Mouse (Mus musculus): ENCODE measurements around the gene Klk1.
A peak's percentile ranks its signal among the peaks of the same experiment; 100 is the strongest.
"Not testable (repeated sequence)": the region's sequence is repeated elsewhere in the genome, so short reads cannot be mapped to it uniquely, and the experiment has no call there.

Gene Klk1

DNA sequence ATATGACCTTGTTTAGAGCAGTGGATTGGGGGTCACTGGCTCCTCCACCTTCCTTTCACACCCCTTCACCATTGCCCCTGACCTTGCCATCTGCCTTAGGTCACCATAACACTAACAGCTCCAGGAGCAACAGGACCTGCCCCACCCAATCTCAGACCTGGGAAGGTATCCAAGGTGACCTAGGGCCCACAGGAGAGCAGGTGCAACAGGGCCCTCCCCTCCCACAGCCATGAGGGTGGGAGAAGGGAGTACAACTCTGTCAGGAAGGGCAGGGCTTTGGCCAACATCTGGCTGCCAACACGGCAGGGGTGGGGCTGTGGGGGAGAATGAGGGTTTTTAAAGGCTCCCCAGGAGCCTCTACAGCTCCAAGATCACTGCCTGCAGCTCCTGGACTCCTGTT lies at the start of gene Klk1:
Gene Klk1, plus strand, starts transcription at position 285 of the 400 bp plus-strand sequence.
- peak; percentile 46 for DNase-seq

DNA sequence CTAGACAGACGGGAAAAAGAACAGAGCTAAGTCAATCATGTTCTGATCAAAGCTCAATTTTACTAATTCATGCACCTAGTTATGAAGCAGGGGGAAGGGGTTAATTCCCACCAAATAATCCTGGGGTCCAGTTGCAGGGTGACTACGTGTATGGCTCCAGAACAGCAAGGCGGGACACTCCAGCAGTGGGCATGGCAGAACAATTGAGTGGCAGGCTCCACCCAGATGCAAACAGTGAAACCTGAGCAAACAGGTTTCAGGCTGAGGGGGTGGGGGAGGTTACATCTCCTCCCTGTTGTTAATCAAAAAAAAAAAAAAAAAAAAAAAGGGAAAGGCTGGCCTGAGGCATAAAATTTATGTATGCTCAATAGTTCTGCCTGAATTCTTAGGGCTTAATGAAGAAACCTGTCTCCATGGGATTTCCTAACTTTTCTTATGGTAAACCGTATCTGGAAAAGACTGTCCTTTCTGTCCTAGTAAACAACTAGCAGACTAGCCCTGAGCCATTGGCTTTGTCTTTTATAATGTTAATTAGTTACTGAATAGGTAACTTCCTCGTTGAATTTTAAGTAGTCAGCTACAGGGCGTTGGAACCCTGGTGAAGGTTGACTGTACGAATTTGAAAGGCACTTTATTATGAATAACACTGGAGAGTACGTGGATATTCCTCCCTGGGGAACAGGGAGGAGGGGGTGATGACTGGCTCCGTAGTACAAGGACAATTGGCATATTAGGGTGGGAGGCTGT lies 45.7 kb upstream of the Klk1 start:
- DNase-seq, result peak; percentile 38

DNA sequence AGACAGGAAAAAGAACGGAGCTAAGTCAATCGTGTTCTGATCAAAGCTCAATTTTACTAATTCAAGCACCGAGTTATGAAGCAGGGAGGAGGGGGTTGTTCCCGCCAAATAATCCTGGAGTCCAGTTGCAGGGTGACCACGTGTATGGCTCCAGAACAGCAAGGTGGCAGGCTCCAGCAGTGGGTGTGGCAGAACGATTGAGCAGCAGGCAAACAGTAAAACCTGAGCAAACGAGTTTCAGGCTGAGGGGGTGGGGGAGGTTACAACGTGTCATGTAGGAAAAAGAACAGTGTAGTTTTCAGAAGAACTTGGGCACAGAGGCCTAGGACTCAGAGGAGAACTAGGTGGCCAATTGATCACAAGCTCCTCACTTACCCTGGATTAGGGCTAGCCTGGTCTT lies 38.6 kb upstream of the Klk1 start:
- DNase-seq, result peak; percentile 14

DNA sequence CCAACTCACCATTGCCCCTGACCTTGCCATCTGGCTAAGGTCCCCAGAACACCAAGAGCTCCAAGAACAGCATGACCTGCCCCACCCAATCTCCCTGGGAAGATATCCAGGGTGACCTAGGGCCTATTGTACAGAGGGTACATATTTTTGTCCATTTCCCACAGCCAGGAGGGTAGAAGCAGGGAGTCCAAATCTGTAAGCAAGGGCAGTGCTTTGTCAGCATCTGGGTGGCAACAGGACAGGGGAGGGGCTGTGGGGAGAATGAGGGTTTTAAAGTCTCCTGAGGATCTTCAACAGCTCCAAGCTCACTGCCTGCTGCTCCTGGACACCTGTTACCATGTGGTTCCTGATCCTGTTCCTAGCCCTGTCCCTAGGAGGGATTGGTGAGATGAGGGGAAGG lies 37.2 kb upstream of the Klk1 start, which contains the start of gene Klk1b24:
Gene Klk1b24, plus strand, starts transcription at position 301 of the 400 bp plus-strand sequence.
- DNase-seq, result not testable (repeated sequence)

DNA sequence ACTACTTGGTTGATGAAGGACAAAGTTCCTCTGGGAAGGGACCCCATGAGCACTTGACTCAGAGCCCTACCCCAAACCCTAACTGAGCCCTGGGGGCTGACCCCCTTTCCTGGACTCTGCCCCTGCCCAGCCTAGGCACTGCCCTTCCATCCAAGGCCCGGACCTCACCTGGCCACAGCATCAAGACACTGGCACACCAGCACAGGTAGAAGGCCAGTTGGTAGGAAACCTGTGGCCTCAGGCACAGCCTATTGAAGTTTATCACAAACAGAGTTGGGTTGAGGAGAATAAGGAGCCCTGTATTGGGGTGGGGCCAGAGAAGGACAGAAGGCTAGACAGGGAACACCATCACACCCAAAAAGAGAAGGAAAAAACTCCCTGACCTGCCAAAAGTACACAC lies 31.7 kb upstream of the Klk1 start:
- DNase-seq, result not testable (repeated sequence)

DNA sequence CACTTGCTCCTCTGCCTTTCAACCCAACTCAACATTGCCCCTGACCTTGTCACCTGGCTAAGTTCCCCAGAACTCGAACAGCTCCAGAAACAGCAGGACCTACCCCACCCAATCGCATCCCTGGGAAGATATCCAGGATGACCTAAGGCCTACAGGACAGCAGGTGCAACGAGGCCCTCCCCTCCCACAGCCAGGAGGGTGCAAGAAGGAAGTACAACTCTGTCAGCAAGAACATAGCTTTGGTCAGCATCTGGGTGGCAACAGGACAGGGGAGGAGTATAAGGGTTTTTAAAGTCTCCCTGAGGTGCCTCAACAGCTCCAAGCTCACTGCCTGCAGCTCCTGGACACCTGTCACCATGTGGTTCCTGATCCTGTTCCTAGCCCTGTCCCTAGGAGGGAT lies 27.3 kb upstream of the Klk1 start, which contains the start of gene Klk1b3:
Gene Klk1b3, plus strand, starts transcription at position 301 of the 400 bp plus-strand sequence.
- DNase-seq, result no peak

DNA sequence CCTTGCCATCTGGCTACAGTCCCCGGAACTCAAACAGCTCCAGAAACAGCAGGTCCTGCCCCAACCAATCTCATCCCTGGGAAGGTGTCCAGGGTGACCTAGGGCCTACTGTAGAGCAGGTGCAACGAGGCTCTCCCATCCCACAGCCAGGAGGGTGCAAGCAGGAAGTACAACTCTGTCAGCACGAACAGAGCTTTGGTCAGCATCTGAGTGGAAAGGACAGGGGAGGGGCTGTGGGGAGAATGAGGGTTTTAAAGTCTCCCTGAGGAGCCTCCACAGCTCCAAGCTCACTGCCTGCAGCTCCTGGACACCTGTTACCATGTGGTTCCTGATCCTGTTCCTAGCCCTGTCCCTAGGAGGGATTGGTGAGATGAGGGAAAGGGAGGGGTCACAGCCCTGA lies 18.0 kb upstream of the Klk1 start, which contains the start of gene Klk1b4:
Gene Klk1b4, plus strand, starts transcription at position 301 of the 400 bp plus-strand sequence.
- not testable (repeated sequence) for DNase-seq

DNA sequence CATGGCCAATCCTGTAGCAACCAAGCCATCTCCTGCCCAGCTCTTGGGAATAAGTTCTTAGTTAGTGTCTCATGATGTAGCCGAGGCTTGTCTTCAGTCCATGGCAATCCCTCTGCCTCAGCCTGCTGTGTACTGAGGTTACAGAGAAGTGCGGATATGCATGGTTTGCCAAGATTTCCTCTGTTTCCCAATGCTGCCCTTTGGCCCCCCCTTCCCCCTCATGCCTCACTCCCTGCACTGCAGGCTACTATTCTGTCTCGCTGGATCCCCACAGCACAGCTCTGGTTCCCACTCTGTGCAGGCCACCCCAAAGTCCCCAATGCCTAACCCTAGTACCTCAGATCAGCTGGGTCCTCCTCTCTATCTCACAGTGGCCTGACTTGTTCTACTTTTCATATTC lies 16.9 kb upstream of the Klk1 start:
- DNase-seq, result no peak

DNA sequence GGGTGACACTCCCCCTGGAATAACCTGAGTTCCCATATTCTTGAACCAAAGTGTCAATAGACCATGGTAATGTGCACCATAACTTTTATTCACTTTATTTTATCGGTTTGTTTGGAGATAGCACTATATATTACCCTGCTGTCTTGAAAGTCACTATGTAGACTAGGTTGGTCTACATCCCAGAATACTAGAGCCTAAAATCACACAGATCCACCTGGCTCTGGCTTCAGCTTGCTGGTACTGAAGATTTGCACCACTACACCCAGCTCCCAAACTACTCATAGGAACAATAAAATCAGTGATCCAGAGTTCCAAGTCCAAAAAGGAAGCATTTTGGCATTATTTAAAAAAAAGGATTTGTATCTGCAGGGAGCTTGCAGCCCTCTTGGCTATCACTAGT lies 9.5 kb upstream of the Klk1 start, which contains the start of gene Klk1b5:
Gene Klk1b5, plus strand, starts transcription at position 301 of the 400 bp plus-strand sequence.
- DNase-seq, result no peak

DNA sequence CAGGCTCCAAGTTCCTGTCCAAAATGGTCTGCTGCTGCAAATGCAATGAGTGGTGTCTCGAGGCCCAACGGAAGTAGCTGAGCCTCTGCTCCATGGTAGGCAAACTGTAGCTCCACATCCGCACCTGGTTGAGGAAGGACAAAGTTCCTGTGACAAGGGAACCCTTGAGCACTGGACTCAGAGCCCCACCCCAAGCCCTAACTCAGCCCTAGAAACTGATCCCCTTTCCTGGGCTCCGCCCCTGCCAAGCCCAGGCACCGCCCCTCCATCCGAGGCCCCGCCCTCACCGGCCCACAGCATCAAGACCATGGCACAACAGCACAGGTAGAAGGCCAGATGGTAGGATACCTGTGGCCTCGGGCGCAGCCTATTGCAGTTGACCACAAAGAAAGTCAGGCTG lies 3.6 kb upstream of the Klk1 start:
- DNase-seq, result not testable (repeated sequence)

DNA sequence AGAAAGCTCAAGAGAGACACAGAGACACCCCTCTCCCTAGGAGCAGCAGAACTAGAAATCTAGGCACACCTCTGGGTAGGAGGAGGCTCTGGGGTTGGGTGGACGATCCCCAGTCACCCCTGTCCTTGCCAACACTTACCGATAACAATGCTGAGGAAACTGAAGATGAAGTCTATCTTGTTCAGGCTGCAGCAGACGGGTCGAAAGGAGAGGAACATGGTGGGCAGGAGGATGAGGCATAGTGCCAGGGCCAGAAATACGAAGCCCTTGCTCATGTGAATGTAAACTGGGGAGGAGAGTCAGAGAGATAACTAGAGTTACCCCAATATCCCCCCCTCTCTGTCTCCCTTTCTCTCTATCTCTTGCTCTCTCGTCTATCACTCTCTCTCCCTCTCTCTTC lies 2.8 kb upstream of the Klk1 start:
- DNase-seq, result not testable (repeated sequence)

DNA sequence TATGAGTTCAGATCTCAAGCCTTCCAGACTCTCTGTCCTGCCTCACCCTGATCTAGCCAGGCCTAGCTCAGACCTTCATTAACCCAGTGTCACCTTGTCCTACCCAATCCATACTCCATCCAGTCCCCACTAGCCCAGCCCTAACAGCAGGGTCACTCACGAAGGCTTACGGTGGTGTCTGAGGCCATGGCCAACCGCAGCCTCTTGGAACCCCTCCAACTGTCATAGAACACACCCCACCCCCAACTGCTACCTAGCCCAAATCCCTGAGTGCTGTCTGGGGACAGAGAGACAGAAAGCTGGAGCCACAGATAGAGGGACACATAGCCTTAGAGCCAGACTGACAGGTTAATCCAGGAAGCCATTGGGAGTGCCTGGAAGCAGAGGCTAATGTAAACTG lies 10.7 kb downstream of the Klk1 start, which contains the start of gene Gm36864:
Gene Gm36864, plus strand, starts transcription at position 269 of the 400 bp plus-strand sequence.
- no peak for DNase-seq

DNA sequence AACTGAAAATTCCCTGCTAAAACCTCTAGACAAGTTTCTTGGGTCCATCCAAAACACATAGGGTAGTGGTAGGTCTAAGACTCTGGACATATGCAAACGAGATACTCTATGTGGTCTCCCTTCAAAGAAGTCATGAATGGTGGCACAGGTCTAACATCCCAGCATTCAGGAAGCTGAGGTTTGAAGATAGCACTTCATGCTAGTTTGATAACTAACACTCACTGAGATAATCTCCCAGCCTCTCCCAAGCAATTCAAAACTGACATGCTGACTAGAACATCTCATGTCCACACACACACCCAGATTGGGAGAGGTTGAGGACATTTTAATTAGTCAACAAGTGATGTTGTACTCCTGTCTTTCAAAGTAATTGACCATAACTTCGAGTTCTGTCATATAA lies 14.8 kb downstream of the Klk1 start:
- DNase-seq, result no peak

DNA sequence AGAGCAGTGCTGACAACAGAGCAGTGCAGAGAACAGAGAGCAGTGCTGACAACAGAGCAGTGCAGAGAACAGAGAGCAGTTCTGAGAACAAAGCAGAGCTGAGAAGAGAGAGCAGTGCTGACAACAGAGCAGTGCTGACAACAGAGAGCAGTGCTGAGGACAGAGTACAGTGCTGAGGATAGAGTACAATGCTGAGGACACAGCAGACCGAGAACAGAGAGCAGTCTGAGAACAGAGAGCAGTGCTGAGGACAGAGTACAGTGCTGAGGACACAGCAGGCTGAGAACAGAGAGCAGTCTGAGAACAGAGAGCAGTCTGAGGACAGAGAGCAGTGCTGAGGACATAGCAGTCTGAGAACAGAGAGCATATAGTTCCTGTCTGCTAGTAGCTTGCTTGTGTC lies 15.6 kb downstream of the Klk1 start:
- no peak for DNase-seq

DNA sequence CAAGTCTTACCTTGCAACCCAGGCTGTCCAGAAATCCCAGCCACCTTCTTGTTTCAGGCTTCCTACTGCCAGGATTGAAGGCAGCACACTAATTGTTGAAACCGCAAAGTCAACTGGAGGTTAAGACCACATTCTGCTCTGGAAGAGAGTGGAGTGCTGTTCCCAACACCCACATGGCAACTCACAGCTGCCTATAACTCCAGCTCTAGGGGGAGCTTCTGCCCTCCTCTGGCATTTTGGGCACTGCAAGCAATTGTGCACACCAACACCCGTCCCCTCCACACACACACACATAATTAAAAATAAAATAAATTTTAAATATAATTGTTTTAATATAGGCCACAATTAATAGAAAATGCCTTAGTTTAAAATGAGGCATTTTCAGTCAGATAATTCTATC lies 16.0 kb downstream of the Klk1 start:
- DNase-seq, result no peak

DNA sequence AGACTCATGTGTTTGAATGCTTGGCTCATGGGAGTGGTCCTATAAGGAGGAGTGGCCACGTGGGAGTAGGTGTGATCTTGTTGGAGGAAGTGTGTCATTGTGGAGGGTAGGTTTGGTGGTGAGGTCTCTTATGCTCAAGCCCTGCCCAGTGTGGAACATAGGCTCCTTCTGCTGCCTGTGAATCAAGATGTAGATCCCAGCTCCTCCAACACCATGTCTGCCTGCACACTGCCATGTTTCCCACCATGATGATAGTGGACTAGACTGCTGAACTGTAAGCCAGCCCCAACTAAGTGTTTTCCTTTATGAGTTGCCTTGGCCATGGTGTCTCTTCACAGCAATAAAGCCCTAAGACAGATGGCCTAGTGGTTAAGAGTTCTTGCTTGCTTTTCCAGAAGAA lies 18.9 kb downstream of the Klk1 start:
- DNase-seq, result no peak

DNA sequence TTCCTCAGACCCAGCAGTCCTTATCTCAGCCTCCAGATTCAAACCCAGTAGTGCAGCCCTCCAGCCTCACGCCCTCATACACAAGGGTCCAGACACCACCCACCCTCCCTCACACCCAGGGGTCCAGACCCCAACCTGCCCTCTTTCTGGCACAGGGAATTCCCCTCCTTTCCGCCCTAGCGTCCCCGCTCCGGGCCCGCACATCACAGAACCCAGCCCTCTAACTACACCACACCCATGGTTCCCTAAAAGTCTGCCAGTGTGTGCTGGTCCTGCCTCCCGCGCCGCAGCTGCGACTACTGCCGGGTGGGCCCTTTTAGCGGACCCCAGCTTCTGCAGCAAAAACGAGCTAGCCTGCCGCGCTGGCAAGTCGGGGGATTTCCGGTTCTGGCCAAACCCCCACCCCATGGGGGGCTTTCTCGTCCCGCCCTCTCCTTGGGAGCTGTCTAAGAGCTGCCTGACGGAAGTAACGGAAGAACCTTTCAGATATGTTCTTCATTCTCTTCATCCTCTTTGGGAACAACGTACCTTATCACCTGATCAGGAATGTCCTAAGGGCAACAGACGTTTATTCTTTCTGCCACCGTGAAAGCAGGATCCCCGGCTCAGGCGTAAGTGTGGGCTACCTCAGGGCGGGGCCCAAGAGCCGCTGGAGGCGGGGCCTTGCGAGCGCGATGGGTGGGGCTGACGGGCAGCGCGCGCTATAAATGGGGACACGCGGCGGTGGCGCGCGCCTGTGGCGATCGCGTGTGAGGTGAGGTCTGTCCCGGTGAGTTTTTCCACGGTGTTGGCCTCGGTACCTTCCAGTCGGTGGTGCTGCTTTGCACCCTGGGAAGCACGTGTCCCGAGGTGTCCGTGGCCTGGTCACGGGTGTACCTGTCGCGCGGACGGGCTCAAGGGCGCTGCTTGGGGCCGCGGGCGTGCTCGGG lies 21.2 kb downstream of the Klk1 start, which contains the start of the genes 1700028J19Rik and 2410002F23Rik:
Gene 1700028J19Rik, minus strand, starts transcription at position 641 of the 929 bp plus-strand sequence.
Gene 2410002F23Rik, plus strand, starts transcription at position 668 of the 929 bp plus-strand sequence.
- peak; percentile 93 for DNase-seq

DNA sequence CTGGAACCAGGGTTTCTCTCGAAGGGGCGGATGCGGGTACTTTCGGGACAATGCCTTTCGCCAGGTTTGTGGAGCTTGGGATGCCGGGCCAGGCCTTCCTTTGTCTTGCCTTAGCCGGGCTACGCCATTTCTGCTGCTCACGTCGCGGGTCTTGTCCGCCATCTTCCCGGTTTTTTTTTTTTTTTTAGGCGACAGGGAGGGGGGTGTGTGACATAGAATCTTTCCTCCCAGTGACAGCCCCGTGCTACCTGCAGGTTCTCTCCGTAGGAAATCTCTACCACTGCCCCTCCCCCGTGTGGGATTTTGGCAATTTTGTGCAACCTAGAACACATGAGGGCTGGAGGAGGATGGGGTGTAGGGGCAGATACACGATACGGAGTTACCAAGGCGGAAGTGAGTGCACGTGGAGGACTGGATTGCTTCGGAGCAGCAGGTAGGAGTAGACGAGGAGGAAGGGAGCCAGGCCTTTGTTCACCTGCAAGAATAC lies 21.9 kb downstream of the Klk1 start:
- no peak for DNase-seq

DNA sequence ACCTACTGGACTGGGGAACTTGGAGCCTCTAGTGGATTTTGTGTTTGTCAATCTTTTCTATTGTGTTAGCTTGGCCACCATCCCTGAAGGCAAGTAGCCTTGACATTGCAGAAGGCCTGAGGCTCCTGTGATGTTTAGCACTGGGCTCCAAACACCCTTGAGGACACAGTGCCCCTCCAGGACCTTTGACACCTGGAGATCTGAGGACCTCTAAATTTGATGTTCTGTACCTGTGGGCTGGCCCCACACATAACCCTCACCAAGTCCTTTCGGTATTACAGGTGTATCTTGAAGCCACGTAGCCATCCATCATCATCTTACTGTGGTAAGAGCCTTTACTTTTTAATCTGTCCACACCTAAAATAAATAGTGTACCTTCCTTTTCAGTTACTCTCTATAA lies 22.8 kb downstream of the Klk1 start:
- DNase-seq, result no peak

DNA sequence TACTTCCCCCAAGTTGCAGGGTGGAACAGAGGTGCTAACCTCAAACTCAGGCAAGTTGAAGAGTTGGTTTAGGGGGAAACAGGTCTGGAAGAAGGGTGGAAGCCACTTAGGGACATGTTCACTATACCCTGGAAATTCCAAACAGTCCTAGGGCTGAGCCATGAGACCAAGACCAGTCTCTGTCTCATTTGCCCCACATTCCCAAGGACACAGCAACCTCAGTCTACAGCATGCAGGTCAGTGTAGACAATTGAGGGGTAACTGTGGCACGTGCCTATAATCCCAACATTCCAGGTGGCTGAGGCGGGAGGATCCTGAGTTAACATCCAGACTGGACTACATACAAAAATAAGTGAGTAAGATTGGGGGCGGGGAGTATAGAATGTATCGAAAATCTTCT lies 24.1 kb downstream of the Klk1 start:
- no peak for DNase-seq

DNA sequence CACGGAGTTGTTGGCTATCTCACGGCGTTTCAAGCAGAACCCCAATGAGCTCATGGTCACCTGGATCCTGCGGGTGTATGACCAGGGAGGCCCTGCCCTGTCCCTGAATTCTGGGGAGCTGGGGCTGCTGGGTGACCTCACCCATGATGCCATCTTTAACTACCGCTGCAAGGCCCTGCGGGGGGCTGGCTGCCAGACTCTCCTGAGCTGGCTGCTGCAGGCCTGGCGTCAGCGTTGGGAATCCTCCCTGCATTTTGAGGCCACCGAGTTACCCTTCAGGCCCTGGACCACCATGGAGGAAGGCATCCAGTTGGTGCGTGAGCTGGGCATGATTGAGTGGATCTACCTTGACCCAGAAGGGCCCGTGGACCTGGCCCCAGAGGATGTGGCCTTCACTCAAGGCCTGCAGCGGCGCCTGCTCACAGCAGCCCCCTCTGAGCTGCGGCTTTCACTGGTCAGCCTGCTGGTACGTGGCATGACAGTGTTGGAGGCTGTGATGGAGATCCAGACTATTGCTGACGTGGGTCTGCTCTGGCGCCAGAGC lies 25.6 kb downstream of the Klk1 start:
- DNase-seq, result not testable (repeated sequence)

DNA sequence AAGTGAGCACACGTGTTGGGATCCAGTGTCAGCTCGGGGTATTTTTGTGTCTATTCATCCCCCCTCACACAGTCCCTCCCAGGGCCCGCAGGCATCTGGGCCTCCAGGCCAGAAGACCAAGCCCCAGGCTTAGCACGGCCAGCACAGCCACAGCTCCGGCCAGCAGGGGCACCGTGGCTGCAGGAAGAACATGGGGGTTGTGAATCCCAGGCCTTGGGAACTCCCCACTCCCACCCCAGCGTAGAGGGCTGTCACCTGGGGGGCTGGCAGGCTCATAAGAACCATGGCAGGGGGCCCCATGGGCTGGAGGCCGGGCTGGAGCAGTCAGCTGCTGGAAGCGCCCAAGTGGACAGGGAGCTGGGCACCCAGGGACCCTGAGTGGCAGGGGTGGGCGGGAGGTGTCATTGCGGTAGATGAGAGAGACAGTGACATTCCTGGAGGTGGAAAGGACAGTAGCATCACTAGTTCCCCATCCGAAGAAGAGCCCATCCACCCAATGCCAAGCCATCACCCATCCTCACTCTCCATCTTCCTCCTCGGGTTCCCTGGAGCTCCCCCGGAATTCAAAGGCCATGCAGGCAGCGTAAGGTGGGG lies 28.0 kb downstream of the Klk1 start:
- DNase-seq, result no peak

Measured in kidney, postnatal 14 days (tissue).